Mouse (Mus musculus): ENCODE results near the gene Sept1. TPM values are rescaled to one million over a fixed set of nuclear protein-coding genes. Genes with fewer than 3 reads are reported as not detected.

Sept1 gene
- 100 to 1,000 TPM; 811 to 836 TPM for polyA plus RNA-seq (2017; shearing (Covaris generic))

- ATAC-seq = peak; percentile 79
Observed at GRCm38 (mm10) chr7:127232622-127233367, at the start of gene Sept1, which contains the start of gene Zfp553. Gene Sept1 (minus strand): TSS chr7:127233130. Gene Zfp553 (plus strand): TSS chr7:127233061.

GRCm38 (mm10) chr7:127282190-127282589 is 49.3 kb upstream of the Sept1 start:
- ATAC-seq = no peak

GRCm38 (mm10) chr7:127281114-127281513 is 48.2 kb upstream of the Sept1 start:
- ATAC-seq = no peak

- no peak for ATAC-seq
Observed at GRCm38 (mm10) chr7:127280092-127280491, 47.2 kb upstream of the Sept1 start.

- ATAC-seq = peak; percentile 58
Observed at GRCm38 (mm10) chr7:127278311-127278710, 45.4 kb upstream of the Sept1 start.

- no peak for ATAC-seq
Observed at GRCm38 (mm10) chr7:127276519-127276961, 43.6 kb upstream of the Sept1 start.

- peak; percentile 93 for ATAC-seq
Observed at GRCm38 (mm10) chr7:127273925-127274789, 41.2 kb upstream of the Sept1 start, which contains the start of gene Sephs2. Gene Sephs2 (minus strand): TSS chr7:127274055.

GRCm38 (mm10) chr7:127273118-127273923 is 40.4 kb upstream of the Sept1 start:
- ATAC-seq = no peak

DNA sequence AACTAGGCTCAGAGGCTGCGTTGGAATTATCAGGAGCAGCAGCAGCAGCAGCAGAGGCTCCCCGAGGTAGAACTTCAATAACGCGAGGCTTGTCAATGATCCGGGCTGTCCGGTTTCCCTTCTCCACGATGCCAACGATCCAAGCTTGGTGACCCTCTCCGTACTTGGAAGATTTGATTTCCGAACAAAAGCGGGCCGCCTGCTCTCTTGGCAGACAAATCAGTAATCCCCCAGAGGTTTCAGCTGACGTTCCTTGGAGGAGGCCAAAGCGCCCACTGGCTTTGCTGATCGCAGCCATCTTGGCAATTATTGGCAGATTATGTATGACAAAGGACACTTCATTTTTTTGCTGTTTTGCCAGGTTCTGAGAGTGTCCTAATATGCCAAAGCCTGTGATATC is 39.6 kb upstream of the Sept1 start:
- ATAC-seq = no peak

- ATAC-seq = no peak
Observed at GRCm38 (mm10) chr7:127271093-127271492, 38.2 kb upstream of the Sept1 start.

DNA sequence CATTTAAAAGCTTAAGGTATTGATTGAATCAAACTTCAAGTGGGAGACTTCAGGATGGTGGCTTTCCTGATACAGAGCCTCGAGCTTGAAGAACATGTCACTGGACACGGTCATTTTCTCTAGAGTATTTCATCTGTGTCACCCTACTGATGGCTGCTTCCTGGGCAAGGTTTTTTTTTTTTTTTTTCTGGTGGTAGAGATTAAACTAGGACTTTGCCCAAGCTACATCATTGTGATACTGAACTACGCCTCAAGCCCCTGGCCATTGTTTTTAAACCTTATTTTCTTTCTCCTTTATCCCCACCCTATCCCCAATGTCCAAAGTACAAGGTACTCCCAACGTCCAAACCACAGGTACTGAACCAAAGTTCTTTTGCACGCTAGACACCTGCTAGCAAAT is 37.7 kb upstream of the Sept1 start:
- no peak for ATAC-seq

DNA sequence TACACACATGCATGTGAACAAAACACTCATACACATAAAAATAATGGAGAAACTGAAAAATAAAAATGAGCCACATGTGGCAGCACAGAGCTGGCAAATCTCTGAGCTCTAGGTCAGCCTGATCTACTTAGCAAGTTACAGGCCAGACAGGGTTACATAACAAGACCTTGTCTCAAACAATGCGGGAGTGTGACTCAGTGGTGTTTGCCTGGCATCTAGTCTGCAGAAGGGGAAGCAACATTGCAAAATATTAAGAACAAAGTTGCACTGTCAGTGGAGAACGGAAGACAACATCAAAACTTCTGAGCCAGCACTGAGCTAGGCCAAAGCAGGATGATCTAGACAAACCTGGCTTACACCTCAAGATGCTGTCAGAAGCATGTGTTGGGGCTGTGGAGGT is 37.3 kb upstream of the Sept1 start:
- ATAC-seq = no peak

DNA sequence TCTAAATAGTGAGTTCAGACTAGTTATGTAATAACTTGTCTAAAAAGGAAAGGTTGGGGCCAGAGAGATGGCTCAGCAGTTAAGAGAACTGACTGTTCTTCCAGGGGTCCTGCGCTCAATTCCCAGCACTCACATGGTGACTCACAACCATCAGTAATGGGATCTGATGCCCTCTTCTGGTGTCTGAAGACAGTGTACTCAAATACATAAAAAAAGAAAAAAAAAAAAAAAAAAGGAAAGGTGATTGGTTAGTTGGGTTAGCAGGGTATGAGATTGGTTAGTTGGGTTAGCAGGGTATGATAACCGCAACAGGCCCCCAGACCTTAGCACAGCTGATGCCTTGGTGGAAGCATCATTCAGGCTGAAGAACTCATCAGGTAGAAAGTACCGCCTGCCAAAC is 30.6 kb upstream of the Sept1 start:
- no peak for ATAC-seq

- ATAC-seq = no peak
Observed at GRCm38 (mm10) chr7:127262218-127262961, 29.5 kb upstream of the Sept1 start.

DNA sequence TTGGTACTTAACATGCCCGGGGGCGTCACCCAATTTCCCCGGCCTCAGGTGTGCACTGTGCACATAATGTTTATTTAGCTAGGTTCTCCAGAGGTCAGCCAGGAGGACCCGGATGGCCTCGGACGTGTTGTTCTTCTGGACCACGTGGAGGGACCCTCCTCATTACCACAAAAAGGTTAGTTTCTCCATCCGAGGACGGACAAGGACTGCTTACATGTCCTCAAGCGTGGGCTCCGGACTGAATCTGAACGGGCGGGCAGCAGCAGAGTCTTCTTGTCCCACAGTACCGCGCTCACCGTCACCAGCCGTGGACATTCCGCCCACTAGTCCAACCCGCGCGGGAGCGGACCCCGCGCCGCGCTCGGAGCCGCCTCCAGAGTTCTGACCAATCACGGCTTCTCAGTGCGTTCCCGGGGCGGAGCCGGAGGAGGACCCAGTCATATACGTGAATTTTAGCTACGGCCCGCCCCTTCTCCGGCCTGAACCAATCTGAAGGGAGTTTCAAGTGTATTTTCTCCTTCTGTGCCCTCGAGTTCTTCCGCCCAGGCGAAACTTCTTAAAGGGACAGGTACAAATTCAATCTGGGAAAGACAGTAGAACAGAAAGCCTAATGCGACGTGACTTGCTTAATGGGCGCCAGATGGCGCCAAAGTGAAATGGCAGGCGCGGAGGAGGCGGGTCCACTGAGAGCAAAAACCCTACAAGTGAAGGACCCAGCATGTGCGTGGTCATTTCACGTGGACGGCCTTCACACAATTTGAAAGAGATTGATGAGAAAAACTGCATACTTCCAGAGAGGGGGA is 27.6 kb upstream of the Sept1 start, which contains the start of gene Dctpp1:
Gene Dctpp1 (minus strand): TSS at position 401 of the 803 bp plus-strand sequence.
- peak; percentile 99 for ATAC-seq

- no peak for ATAC-seq
Observed at GRCm38 (mm10) chr7:127259186-127259905, 26.4 kb upstream of the Sept1 start.

DNA sequence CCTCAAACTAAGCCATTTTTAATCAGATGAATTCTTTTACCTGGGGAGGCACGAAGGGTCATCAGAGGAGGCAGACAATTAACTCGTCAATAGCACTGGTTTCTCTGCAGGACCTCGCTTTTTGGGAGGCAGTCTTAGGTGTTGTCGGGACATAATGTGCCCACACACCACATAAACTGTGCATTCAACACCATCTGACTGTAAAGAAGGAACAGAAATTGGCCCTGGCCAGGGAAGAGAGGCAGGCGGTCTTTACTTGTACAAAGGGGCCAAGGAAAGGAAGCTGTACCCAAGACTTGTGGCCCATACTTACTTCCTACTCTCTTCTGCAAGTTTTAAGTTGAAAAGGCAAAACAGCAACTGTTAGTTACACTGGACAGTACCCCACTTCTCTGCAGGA is 23.6 kb upstream of the Sept1 start:
- ATAC-seq = no peak

GRCm38 (mm10) chr7:127255965-127256364 is 23.0 kb upstream of the Sept1 start:
- ATAC-seq = no peak

DNA sequence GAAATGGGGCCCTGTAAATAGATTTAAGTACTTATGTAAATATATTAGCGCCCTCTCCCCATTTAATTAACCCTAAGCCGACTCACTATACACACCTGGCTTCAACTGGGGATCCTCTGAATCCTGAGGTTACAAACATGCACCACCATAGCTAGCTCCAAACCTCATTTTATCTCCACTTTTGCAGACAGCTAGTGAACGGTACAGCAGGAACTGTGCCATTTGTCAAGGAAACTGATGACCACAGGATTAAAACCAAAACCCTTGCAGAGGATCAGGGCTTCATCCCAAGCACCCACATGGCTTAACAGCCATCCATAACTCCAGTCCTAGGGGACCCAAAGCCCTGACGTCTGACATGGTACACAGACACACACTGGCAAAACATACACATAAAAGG is 22.1 kb upstream of the Sept1 start:
- no peak for ATAC-seq

All from activated CD4-positive, CD25-positive, alpha-beta regulatory T cell, adult 4 months (primary cell).